Mouse (Mus musculus) erythroid progenitor cell, adult 5-6 weeks (primary cell): Measurements from ENCODE around the gene Robo3. TPM values are rescaled to one million over a fixed set of nuclear protein-coding genes. Genes with fewer than 3 reads are reported as not detected.

Experiments used
- ATAC-seq: replicated peaks from 2 replicates; pipeline ENCODE4 v1.8.0; 2016; ENCODE audit warnings: moderate number of reproducible peaks, mild to moderate bottlenecking, moderate TSS enrichment, inconsistent platforms; ENCODE audit not compliant: poor library complexity, low FRiP score, severe bottlenecking
- total RNA-seq, 2 experiments: library from RNA; stranded (forward) in 1 of 2; stranded (reverse) in 1 of 2; fragments of 150-400 nt in 1 of 2; fragments of 186-747, 209-891 nt in 1 of 2; gene quantifications; 2 replicates each; pipeline versions ENCODE4 v1.2.3 to v1.2.4; 2015 to 2017; ENCODE audit warnings: low replicate concordance in 2 of 2

Gene Robo3
- total RNA-seq, 2 experiments from 2014 or later, result not detected

DNA sequence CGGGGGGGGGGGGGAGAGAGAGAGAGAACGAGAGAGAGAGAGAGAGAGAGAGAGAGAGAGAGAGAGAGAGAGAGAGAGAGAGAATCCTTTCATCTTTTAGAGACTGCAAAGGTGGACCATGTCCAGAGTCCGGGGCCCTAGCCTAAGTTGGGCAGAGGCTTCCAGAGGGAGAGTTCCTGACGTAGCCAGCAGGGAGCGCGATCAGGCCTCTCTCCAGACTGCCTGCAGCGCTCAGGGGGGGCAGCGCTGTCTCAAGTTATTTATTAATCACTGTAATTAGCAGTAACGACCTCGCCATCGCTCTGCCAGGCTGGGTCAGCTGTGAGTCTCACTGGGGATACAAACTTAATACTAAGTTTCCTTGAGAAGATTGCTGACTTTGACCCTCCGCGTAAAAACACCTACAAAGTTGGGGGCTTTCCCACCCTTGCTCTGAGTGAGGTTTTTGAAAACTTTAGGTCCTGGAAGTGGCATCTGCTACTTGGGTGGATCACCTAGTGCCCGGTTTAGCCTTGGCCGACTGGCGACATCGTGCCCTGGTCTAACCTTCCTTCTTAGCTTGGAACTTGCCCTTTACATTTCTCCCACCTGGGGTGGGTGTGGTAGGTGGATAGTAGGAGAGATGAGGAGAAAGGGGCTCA lies 900 bp downstream of the Robo3 start:
- no peak for ATAC-seq

DNA sequence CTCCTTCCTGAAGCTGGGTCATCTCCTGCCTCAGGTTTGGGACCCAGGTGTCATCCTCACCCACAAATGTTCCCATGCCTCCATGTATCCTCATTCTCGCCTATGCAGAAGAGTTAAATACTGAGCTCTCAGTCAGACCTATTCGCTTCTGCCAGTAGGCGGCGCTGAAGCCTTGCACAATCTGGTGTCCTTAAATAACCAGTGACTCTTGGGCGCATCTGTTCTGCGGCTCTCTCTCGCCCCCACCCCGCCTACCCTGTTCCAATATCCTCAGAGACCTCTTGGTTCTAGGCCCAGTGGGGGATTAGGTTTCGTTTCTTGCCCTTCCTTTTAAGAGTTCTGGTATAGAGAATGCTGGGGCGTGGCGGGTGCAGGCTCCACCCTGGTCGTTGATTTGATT lies 2.5 kb downstream of the Robo3 start:
- ATAC-seq, result no peak

DNA sequence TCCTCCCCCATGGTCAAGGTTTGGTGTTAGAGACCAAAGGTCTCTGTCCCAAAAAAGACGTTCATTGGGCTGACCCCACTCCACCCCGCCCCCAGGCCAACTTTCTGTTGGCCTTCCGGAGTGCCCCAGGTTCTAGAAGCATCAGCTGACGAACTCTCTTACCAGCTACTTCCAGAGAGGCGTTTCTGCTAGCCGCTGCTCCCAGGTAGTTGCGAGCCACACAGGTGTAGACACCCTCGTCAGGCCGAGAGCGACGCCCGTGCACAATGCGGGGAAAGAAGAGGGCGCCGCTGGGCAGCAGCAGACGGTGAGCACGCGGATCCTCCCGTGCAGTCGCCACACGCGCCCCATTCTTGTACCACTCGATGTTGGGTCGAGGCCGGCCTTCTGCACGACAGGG lies 3.7 kb downstream of the Robo3 start:
- no peak for ATAC-seq

DNA sequence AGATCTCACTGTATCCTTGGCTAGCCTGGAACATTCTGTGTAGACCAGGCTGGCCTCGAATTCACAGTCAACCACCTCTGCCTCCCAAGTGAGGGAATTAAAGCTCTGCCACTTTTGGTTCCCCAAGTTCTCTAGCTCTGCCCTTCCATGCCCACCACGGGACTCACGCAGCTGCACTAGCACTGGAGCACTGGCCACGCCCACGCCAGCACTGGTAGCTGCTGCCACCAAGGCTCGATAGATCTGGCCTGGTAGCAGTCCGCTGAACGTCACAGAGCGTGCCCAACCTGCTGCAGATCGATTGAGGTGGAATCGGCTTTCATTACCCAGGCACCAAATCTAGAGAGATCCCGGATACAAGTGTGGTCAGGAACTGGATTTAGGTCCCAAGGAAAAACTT lies 11.8 kb downstream of the Robo3 start:
- no peak for ATAC-seq

DNA sequence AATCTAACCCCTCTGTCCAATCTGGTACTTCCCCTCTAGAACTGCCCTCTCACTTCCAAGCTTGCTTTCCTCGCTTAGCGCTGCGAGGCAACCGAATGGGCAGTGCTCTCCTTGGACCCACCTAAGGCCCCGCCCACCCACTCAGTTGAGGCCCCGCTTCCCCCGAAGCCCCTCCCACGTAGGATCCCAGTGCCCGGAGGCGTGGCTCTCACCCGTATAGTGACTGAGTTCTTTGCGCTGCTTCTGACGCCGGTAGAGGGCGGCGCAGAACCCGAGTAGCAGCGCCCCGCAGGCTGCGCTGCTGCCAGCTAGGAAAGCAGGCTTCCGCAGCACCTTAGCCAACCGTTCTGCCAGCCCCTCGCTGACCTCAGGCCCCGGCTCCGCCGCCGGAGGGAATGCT lies 12.4 kb downstream of the Robo3 start:
- ATAC-seq, result 0 out of 2 replicates have a peak, but pooled peaks have one; percentile 30

DNA sequence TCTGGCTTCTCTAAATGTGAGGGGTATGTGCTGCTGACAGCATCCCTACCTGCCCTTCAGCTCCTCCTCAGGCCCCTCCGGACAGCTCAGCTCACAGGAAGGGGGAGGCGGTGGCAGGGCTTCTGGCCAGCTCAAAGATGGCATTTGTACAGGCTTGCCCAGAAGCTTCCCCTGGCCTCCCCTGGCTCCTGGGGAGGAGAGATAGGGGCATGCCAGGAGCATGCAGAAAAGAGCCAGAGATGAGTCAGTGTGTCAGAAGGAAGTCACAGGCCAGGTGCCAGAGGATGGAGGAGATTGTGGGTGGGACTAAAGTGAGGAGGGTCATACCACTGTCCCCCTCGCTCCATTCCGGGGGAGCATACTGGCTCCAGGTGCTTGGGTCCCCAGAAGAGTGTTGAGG lies 14.3 kb downstream of the Robo3 start:
- ATAC-seq, result no peak

DNA sequence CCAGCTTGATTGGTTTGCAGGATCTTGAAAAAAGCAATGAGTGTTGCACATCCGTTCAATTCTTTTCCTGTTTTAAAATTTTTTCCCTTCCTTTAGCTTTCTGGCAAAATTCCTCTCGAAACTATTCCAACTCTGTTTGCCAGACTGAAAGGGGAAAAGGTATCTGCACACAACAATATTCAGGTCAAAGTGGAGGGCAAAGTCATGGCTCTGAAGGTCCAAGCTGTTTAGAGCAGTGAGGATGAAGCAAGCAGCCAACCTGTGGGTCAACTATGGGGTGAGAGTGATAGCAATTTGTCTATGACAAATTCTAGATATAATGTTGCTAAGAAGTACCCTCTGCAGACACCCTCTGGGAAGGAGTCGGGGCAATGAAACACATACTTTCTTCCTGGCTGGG lies 18.4 kb downstream of the Robo3 start:
- no peak for ATAC-seq

DNA sequence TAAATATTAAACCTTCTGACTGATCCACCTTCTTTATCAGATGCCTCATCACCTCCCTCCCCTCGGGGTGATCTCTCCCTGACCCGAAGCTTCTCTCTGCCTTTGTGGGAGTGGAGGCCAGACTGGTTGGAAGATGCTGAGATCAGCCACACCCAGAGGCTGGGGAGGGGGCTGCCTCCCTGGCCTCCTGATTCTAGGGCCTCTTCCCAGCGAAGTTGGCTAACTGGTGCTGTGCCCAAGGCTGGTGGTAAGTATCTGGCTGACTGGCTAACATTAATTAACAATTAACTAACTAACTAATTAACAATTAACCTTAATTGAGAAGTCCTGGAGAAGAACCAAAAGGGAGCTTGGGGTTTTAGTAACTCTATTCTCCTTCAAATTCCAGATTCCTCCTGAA lies 20.1 kb downstream of the Robo3 start:
- no peak for ATAC-seq

DNA sequence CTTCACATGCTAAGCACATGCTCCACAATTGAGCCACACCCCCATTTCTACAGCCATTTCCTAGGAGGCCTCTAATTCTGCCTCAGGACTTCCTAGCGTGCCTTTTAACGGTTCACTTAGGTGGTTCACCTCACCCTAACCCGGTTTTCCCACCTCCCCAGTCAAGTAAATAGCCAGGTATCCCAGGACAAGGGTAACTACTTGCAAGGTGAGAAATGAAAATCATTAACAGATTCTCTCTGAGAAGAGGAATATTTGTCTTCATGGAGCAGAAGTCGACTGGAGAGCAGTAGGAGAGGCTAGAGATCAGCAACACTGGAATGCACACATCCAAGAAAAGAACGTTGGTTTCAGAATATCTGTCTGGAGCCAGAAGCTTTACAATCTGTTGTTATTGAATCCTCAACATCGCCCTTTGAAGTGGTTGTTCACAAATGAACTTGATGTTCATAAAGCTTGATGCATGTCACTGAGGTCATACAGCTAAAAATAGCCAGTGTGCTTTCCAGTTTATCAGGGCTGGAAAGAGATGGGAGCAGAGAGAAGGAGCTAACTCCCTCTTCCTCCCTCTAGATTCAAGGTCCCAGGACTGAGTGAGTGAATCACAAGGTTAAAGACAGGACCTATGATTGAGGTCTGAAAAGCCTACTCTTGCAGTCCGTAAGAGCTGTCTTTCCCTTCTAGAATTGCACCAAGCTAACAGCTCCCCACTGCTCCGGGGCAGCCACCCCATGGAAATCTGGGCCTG lies 23.2 kb downstream of the Robo3 start:
- no peak for ATAC-seq

DNA sequence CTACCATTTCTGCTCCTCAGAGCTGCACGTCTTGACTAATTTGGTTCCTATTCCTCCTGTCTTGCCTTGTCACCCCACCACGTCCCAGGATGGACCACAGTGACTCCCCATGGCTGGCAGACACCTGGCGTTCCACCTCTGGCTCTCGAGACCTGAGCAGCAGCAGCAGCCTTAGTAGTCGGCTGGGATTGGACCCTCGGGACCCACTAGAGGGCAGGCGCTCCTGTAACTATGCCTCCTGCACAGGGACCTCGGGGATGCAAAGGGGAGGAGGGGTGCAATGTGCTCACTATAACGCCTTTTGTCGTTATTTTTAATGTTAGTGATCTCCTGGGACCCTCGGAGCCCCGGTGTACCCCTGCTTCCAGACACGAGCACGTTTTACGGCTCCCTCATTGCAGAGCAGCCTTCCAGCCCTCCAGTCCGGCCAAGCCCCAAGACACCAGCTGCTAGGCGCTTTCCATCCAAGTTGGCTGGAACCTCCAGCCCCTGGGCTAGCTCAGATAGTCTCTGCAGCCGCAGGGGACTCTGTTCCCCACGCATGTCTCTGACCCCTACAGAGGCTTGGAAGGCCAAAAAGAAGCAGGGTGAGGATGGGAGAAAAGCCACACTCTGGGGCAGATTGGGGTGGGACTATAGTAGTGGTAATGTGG lies 25.1 kb downstream of the Robo3 start:
- ATAC-seq, result no peak

DNA sequence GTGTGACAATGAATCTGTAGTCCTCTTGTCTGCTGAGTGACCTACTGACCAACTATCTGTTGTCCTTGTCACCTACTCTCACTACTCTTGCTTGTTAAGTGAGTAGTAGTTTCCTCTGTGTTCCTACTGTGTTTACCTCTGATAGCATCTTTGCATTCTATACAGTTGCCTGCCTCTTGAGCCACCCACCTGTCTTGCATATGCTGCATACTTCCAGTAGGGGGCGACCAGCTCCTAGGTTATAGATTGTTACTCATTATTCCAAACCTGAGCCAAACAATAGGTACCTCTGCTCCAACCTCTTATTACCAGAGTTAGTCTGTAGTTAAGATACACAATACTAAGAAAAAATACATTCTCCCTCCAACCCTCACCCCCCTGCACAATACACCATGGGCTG lies 26.7 kb downstream of the Robo3 start:
- ATAC-seq, result no peak; the same call in 1 of the 2 replicates

DNA sequence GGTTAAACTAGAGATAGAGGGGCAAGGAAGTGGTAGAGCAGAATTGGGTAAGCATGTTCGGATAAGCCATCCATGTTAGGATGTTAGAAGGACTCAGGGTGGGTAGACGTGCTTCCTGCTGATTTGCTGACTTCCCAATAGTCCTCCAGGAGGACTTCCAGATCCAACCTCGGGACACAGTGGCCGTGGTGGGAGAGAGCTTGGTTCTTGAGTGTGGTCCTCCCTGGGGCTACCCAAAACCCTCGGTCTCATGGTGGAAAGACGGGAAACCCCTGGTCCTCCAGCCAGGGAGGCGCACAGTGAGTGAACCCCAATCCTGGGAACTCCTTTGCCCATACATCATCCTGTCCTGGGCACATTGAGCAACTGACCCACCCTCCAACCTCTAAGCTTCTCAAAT lies 30.0 kb downstream of the Robo3 start:
- ATAC-seq, result no peak

DNA sequence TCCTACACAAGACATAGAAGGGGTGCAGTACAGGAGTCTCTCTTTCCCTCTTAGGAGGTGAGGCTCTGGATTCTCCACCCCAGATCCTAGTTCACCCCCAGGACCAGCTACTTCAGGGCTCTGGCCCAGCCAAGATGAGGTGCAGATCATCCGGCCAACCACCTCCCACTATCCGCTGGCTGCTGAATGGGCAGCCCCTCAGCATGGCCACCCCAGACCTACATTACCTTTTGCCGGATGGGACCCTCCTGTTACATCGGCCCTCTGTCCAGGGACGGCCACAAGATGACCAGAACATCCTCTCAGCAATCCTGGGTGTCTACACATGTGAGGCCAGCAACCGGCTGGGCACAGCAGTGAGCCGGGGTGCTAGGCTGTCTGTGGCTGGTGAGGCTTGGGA lies 30.5 kb downstream of the Robo3 start:
- no peak for ATAC-seq

DNA sequence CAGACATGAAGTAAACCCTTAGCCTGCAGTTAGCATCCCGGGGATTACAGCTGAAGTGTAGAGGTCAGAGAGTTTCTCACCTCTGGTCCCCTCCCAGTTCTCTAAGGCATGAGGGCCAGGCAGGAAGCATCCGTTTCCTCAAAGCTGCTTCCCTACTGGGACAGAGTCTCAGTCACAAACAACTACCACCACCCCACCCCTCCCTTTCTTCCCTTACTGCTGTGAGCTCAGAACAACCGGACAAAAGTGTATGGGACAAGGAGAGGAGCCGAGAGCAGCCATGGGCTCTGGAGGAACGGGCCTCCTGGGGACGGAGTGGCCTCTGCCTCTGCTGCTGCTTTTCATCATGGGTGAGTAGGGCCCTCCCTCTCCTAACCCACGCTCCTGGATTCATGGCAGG lies 31.2 kb downstream of the Robo3 start, which contains the start of gene Robo4:
Robo4 (plus strand) TSS at position 96 of the 400 bp plus-strand sequence.
- no peak for ATAC-seq

DNA sequence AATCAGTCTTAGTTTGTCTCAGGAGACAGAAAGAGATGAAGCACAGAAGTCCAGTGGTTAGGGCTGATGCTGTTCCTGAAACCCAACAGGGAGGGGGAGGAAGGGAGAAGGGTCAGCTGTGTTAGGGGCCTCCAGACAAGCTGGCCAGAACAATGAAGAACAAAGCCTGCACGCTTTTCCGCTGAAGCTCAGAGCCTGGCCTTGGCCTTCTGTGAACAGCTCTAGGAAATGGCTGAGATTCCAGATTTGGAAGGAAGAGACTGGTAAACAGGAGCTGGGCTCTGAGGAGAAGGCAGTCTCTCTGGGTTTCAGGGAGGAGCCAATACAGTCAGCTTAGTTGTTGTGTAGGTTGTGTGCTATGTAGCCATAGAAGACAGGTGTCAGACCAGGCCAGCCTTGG lies 32.5 kb downstream of the Robo3 start:
- no peak for ATAC-seq

DNA sequence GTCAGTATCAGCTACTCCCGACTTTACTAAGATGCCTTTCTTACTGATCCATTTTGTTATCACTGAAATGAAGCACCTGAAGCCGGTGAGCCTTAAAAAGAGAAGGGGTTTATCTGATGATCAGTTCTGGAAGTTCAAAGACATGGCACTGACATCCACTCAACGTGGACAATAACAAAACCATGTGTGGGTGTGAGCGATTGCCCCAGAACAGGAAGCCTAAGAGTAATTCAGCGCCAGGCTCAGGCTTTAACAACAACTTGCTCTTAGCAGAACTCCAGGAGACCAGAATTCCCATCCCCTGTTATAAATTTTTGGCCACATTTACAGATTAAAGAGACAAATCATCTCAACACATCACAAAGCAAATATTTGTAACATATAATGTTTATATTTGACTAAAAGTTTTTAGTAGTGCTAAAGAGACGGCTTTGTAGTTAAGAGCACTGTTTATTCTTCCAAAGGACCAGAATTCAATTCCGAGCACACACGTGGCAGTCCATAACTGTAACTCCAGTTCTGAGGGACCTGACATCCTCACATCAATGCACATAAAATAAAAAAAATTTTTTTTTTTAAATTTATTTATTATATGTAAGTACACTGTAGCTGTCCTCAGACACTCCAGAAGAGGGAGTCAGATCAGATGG lies 39.4 kb downstream of the Robo3 start:
- no peak for ATAC-seq

DNA sequence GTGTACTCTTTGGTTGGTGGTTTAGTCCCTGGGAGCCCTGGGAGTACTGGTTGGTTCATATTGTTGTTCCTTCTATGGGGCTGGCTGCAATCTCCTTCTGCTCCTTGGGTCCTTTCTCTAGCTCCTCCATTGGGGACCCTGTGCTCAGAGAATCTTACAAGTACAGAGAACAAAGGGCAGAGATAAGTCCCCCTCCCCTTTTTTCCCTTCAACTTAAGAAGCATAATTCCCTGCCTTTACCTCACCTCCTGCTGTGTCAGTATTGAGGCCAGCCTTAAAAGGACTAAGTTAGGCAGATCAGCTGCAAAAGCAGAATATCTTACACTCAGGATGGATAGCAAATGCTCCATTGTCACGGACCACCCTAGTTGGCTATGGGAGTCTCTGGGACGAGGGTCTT lies 41.0 kb downstream of the Robo3 start:
- ATAC-seq, result no peak

DNA sequence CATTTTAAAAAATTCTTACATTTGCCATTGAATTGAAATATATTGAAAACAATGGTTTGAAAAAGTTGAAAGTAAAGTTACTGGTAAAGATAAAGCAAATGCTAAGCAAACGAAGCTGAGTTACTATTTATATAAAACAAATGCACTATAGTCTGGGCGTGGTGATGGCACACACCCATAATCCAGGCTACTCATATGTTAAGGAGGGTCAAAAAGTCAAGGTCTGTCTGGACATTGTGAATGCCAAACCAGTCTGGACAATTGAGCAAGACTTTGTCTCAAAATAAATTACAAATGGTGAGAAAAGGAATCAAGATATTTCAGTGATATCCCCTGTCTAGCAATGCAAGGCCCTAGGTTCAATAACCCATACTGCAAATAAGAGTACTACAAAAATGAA lies 42.2 kb downstream of the Robo3 start:
- no peak for ATAC-seq

DNA sequence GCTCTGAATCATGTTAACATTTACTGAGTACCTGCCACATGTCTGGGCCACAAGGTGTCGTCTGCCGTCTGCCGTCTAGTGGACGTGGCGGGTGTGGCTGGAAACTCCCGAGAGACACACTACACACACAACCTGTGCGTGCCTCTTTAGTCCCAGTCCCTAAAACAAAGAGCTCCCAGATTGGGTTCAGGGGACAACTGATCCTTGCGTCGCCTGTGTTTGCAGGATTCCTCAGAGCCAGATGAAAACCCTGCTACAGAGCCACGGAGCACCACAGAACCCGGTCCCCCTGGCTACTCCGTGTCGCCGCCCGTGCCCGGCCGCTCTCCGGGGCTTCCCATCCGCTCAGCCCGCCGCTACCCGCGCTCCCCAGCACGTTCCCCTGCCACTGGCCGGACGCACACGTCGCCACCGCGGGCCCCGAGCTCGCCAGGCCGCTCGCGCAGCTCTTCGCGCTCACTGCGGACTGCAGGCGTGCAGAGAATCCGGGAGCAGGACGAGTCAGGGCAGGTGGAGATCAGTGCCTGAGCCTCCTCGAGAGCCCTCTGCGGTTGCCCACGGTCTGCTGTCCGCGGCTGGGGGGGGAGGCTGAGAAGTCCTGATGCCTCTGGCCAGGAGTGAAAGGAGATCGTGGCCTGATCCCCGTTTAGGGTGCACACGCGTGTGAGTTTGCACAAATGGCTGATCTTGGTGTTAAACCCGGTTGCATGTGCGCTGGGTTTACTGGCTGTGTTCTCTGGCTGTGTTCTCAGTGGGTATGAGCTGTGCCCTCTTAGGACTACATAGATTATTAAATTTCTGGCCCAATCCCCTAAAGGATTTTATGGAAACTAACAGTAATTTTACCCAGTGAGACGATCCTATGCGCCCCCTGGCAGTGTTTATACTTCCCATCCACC lies 48.5 kb downstream of the Robo3 start:
- ATAC-seq, result no peak

DNA sequence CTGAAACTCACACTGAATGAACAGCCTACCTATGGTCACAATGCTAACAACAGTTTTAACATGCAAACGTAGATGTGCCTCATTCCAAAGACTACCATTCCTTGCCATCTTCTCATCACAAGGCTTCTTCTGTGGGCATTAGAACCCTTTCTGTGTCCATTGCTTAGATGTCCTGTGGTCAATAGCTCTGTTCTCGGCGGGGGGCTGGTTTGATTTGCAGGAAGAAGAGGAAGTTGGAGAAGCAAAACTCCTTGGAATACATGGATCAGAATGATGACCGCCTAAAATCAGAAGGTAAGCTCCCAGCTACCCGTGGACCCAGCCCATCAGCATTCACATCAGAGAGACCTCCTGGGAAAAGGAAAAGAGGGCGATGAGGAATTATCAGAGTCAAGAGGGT lies 49.9 kb downstream of the Robo3 start:
- no peak for ATAC-seq
